Mouse (Mus musculus) CH12.LX (cell line): ENCODE data around the gene Bad. TPM values are rescaled to one million over a fixed set of nuclear protein-coding genes. Genes with fewer than 3 reads are reported as not detected.

Experiments used
- DNase-seq: peaks from one replicate; pipeline ENCODE4 v3.0.0-alpha.2; 2013; ENCODE audit errors: extremely low read depth
- H3K27ac ChIP-seq: 2 replicates; pipeline ENCODE4 v1.5.1; 2012; ENCODE audit warnings: low read depth, mild to moderate bottlenecking, control low read depth, moderate library complexity; ENCODE audit not compliant: insufficient read depth
- H3K27me3 ChIP-seq: replicated peaks from 2 replicates; pipeline ENCODE3; 2012; ENCODE audit warnings: inconsistent platforms
- H3K36me3 ChIP-seq, 2 experiments: replicated peaks in 1 of 2; 2 replicates each; pipeline versions ENCODE3 to v1.6.1; 2012; ENCODE audit warnings: inconsistent platforms in 1 of 2, low read length in 1 of 2, mild to moderate bottlenecking in 1 of 2, mixed read lengths in 1 of 2, moderate library complexity in 1 of 2; ENCODE audit not compliant: control insufficient read depth in 1 of 2, insufficient read depth in 1 of 2
- H3K4me1 ChIP-seq, 2 experiments: 2 replicates each; pipeline ENCODE4 v1.6.1; 2012; ENCODE audit warnings: inconsistent platforms in 1 of 2, moderate library complexity in 1 of 2; ENCODE audit not compliant: insufficient read depth in 2 of 2, control insufficient read depth in 1 of 2
- H3K4me2 ChIP-seq: 2 replicates; pipeline ENCODE4 v1.6.1; 2012; ENCODE audit warnings: low read depth, mild to moderate bottlenecking, control low read depth; ENCODE audit not compliant: poor library complexity, insufficient read depth, severe bottlenecking
- H3K4me3 ChIP-seq, 3 experiments: fragments of 150-350 bp in 1 of 3; sonication (generic) in 1 of 3; replicated peaks in 1 of 3; 2 replicates each; pipeline versions ENCODE3 to v1.5.1; 2011 to 2012; ENCODE audit warnings: low read depth in 2 of 3, low read length in 2 of 3, mild to moderate bottlenecking in 2 of 3, moderate library complexity in 2 of 3, control low read depth in 1 of 3, improper control_type of control experiment in 1 of 3, inconsistent platforms in 1 of 3, mixed read lengths in 1 of 3; ENCODE audit not compliant: poor library complexity in 1 of 3
- H3K79me2 ChIP-seq: replicated peaks from 2 replicates; pipeline ENCODE4 v1.6.1; 2012; ENCODE audit warnings: mild to moderate bottlenecking, moderate library complexity; ENCODE audit not compliant: control insufficient read depth, poor library complexity, insufficient read depth, severe bottlenecking; ENCODE audit errors: extremely low read depth
- H3K9ac ChIP-seq: 2 replicates; pipeline ENCODE4 v1.6.1; 2012; ENCODE audit warnings: low read depth, mild to moderate bottlenecking, control low read depth, moderate library complexity; ENCODE audit not compliant: insufficient read depth
- H3K9me3 ChIP-seq: replicated peaks from 2 replicates; pipeline ENCODE3; 2012; ENCODE audit warnings: low read length, inconsistent platforms, mixed read lengths
- CHD2 ChIP-seq: IDR thresholded peaks from 2 replicates; pipeline ENCODE4 v1.6.1; 2011; ENCODE audit warnings: low read length, improper control_type of control experiment
- CTCF ChIP-seq, 2 experiments: IDR thresholded peaks in 1 of 2; conservative IDR thresholded peaks in 1 of 2; 2 replicates each; pipeline ENCODE4 v1.5.1; 2011 to 2012; ENCODE audit warnings: low read depth in 2 of 2, low read length in 2 of 2, improper control_type of control experiment in 1 of 2, inconsistent platforms in 1 of 2, mild to moderate bottlenecking in 1 of 2, moderate library complexity in 1 of 2
- ELF1 ChIP-seq: IDR thresholded peaks from 2 replicates; pipeline ENCODE4 v1.6.1; 2014; ENCODE audit warnings: low read depth, mild to moderate bottlenecking, inconsistent platforms, low read length, improper control_type of control experiment
- EP300 ChIP-seq: IDR thresholded peaks from 2 replicates; pipeline ENCODE4 v1.6.1; 2011; ENCODE audit warnings: low read length, improper control_type of control experiment
- ETS1 ChIP-seq: conservative IDR thresholded peaks from 2 replicates; pipeline ENCODE4 v1.6.1; 2012; ENCODE audit warnings: low read depth, mild to moderate bottlenecking, inconsistent platforms, low read length, improper control_type of control experiment, moderate library complexity
- HCFC1 ChIP-seq: IDR thresholded peaks from 2 replicates; pipeline ENCODE4 v1.6.1; 2012; ENCODE audit warnings: low read depth, mild to moderate bottlenecking, inconsistent platforms, low read length, improper control_type of control experiment
- JUN ChIP-seq: IDR thresholded peaks from 2 replicates; pipeline ENCODE4 v1.6.1; 2011; ENCODE audit warnings: low read depth, mild to moderate bottlenecking, low read length, improper control_type of control experiment, moderate library complexity; ENCODE audit not compliant: insufficient read depth
- MAFK ChIP-seq: IDR thresholded peaks from 2 replicates; pipeline ENCODE4 v1.6.1; 2011; ENCODE audit warnings: low read length, improper control_type of control experiment; ENCODE audit not compliant: insufficient replicate concordance
- MAX ChIP-seq: IDR thresholded peaks from 2 replicates; pipeline ENCODE4 v1.6.1; 2011; ENCODE audit warnings: low read length, improper control_type of control experiment
- POLR2AphosphoS2 ChIP-seq: IDR thresholded peaks from 2 replicates; pipeline ENCODE4 v1.6.1; 2011; ENCODE audit warnings: low read depth, low read length, improper control_type of control experiment
- RAD21 ChIP-seq: IDR thresholded peaks from 2 replicates; pipeline ENCODE4 v1.6.1; 2011; ENCODE audit warnings: low read depth, mild to moderate bottlenecking, low read length, improper control_type of control experiment, moderate library complexity
- SIN3A ChIP-seq: IDR thresholded peaks from 2 replicates; pipeline ENCODE4 v1.6.1; 2012; ENCODE audit warnings: low read length, improper control_type of control experiment, inconsistent platforms
- TBP ChIP-seq: conservative IDR thresholded peaks from 2 replicates; pipeline ENCODE4 v1.6.1; 2011; ENCODE audit warnings: low read depth, low read length, improper control_type of control experiment
- UBTF ChIP-seq: IDR thresholded peaks from 2 replicates; pipeline ENCODE4 v1.6.1; 2012; ENCODE audit warnings: low read depth, mild to moderate bottlenecking, inconsistent platforms, low read length, improper control_type of control experiment, moderate library complexity
- USF1 ChIP-seq: IDR thresholded peaks from 2 replicates; pipeline ENCODE4 v1.6.1; 2014; ENCODE audit warnings: low read depth, mild to moderate bottlenecking, inconsistent platforms, low read length, improper control_type of control experiment
- USF2 ChIP-seq: conservative IDR thresholded peaks from 2 replicates; pipeline ENCODE4 v1.6.1; 2011; ENCODE audit warnings: low read depth, low read length, improper control_type of control experiment
- ZC3H11A ChIP-seq: IDR thresholded peaks from 2 replicates; pipeline ENCODE4 v1.6.1; 2012; ENCODE audit warnings: low read depth, mild to moderate bottlenecking, inconsistent platforms, low read length, improper control_type of control experiment
- ZNF384 ChIP-seq: IDR thresholded peaks from 2 replicates; pipeline ENCODE4 v1.6.1; 2012; ENCODE audit warnings: low read depth, low read length, improper control_type of control experiment, inconsistent platforms
- dilution Hi-C: fragments of 300-500 bp; cut with MboI; formaldehyde crosslinking; loops from 2 replicates; pipeline ENCODE4 v1.14.3; 2020; ENCODE audit warnings: low sequenced_read_pairs; ENCODE audit not compliant: extremely low pct_unique_long_range_greater_than_20kb, extremely low pct_ligation_motif_present
- in situ Hi-C: fragments of 300-500 bp; cut with MboI; formaldehyde crosslinking; loops from 3 replicates; pipeline ENCODE4 v1.14.3; 2019; ENCODE audit warnings: low sequenced_read_pairs, low pct_ligation_motif_present, low pct_unique_long_range_greater_than_20kb, mixed read lengths
- polyA plus RNA-seq: library from polyadenylated mRNA; unstranded; fragments of >175 nt; gene quantifications from 2 replicates; pipeline ENCODE4 v1.2.1, GENCODE M21; 2012; ENCODE audit warnings: low read depth; ENCODE audit not compliant: insufficient read length
- total RNA-seq, 2 experiments: library from RNA; depleted of rRNA; stranded (reverse); fragments of 300-350 nt in 1 of 2; fragments of >200 nt in 1 of 2; gene quantifications; 2 replicates each; pipeline ENCODE4 v1.2.3; 2012 to 2014

Bad gene
- total and polyA plus RNA-seq, 3 experiments, result 27.7 to 38.0 (median 33.3) TPM

DNA sequence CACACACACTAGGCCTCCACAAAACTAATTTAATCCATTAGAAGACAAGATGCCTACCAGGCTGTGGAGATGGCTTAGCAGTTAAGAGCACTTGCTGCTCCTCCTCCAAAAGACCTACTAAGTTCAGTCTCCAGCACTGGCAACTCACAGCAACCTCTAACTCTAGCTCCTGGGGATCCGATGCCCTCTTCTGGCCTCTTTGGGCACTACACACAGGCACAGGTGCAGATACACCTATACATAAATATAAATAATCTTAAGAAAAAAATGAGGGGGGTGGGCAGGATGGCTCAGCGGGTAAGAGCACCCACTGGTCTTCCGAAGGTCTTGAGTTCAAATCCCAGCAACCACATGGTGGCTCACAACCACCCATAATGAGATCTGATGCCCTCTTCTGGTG is 5.4 kb upstream of the Bad start:
- DNase-seq, result peak; percentile 37
- Histone ChIP-seq H3K9me3 (no peaks in the 10 kb centered on the region), H3K9ac (no peak overlapping the region), H3K4me3 (no peak overlapping the region), H3K4me2 (no peak overlapping the region), H3K79me2 (no peaks in the 10 kb centered on the region), H3K4me1 (peaks cover 7 to 12% of the 10 kb centered on the region in 2 experiments), H3K27ac (no peak overlapping the region), H3K27me3 (no peaks in the 10 kb centered on the region), H3K36me3 (peaks cover 0 to 11% of the 10 kb centered on the region in 2 experiments)
- dilution Hi-C loops (no loop called here), in situ Hi-C loops (loop anchor here (5.0 kb wide), 1 partner anchor 86 kb away; no protein-coding TSS in a partner anchor)
- peak; percentile 43 for TF ChIP-seq RAD21
- TF ChIP-seq CTCF (conservative IDR thresholded peaks at IDR 0.05 in 1 of 2, IDR thresholded peaks at IDR 0.05 in 1 of 2; ENCODE audit: low read depth in 2 of 2, low read length in 2 of 2), result peak in 1 of 2 experiments; percentile 56; a peak in 3 of 4 replicates
- no peak for TF ChIP-seq MAX
- no peak for TF ChIP-seq MAFK
- TF ChIP-seq SIN3A, result no peak

DNA sequence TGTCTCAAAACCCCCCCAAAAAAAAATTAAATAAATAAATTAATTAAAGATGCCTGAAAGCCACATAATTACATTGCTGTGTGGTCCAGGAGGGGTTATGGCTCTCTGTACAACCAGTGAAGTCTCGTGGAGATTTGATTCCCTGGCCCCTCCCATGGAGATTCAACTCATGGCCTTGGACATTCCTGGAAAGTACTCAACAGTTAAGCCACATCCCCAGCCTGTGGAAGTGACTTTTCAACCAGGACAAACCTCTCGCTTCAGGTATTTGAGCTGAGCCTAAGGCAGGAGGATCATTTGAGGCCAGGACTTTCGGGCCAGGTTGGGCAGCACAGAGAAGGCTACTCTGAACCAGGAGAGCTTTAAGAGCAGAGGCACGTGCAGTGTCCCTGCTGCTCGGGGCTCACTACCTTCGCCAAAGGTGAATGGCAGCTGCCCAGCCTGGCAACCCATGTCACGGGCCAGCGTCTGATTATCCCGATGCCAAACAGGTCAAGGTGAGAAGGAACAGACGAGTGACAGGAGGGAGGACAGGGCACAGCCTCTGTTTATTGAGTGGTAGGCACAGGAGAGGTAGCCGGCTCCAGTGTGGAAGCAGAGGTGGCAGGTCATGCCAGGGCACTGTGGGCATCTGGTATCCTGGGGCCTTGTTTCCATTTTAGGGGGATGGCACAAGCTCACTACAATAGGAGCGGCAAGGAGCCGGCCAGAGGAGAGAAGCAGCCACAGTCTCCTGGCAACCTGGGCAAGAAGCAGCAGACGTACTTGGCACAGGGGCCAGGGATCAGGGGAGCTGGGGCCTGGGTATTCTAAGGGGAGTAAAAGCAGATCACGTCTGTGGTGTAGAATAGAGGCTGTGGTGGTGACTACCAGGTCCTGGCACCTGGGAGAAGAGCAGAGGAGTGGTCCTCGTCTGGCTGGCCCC is 3.9 kb upstream of the Bad start:
- no peaks in the 10 kb centered on the region for H3K9me3 ChIP-seq
- H3K27me3 ChIP-seq, result no peaks in the 10 kb centered on the region
- H3K9ac ChIP-seq, result no peak overlapping the region
- no peak for TF ChIP-seq HCFC1
- TF ChIP-seq UBTF, result no peak
- no peak for TF ChIP-seq ETS1
- TF ChIP-seq USF2, result no peak
- no peak for TF ChIP-seq ZC3H11A
- TF ChIP-seq TBP, result no peak
- TF ChIP-seq ZNF384, result no peak
- TF ChIP-seq ELF1, result no peak
- TF ChIP-seq USF1, result no peak
- TF ChIP-seq EP300, result no peak
- no peak for TF ChIP-seq JUN
- no peak for TF ChIP-seq CHD2
- no peak for TF ChIP-seq POLR2AphosphoS2
- TF ChIP-seq, all 38 proteins: peak for 0
- dilution Hi-C loops, result no loop called here
- Histone ChIP-seq H3K4me2 (no peak overlapping the region), H3K27ac (no peak overlapping the region), H3K4me3 (no peak overlapping the region), H3K79me2 (no peaks in the 10 kb centered on the region), H3K36me3 (peaks cover 0 to 11% of the 10 kb centered on the region in 2 experiments), H3K4me1 (peaks cover 9 to 15% of the 10 kb centered on the region in 2 experiments)
- in situ Hi-C loops, result loop anchor here (5.0 kb wide), 1 partner anchor 84 kb away; no protein-coding TSS in a partner anchor
- no peak for DNase-seq
